Mouse (Mus musculus) bone marrow, adult 2 months (tissue): Measurements from ENCODE around the gene Fbxw10.

Source experiments
- CTCF ChIP-seq: fragments of 200-500 bp; IDR thresholded peaks from 2 replicates; pipeline ENCODE4 v1.5.1; 2011; ENCODE audit warnings: low read length, control low read depth; ENCODE audit not compliant: control insufficient read depth, insufficient read depth
- POLR2A ChIP-seq: fragments of 200-500 bp; IDR thresholded peaks from 2 replicates; pipeline ENCODE4 v1.6.1; 2011; ENCODE audit warnings: low read depth, mild to moderate bottlenecking, control low read depth, low read length, borderline replicate concordance; ENCODE audit not compliant: control insufficient read depth

DNA sequence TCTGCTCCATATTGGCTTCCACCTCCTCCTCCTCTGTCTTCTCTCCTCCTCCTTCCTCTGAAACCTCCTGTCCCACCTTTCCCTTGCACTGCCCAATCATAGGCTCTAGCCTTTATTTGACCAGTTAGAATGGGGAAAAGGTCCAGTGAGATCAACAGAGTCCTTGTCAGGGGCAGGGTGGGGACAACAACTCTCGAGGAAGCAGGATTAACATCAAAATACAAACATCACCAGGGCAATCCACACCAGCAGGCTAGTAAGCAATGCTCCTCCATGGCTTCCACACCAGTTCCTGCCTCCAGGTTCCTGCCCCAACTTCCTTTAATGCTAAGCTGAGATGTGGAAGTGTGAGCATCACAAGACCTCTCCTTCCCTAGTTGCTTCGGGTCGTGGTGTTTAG lies 1.1 kb upstream of the Fbxw10 start:
- TF ChIP-seq CTCF, result no peak
- TF ChIP-seq POLR2A, result no peak
